Mouse (Mus musculus): ENCODE results near the gene Sds. TPM values are rescaled to one million over a fixed set of nuclear protein-coding genes. Genes with fewer than 3 reads are reported as not detected.

Gene Sds
- not detected for total RNA-seq (2021)
- long read RNA-seq, experiment 1: 0 reads
- long read RNA-seq, experiment 2: 0 reads

- DNase-seq: no peak
Measured at GRCm38 (mm10) chr5:120476296-120476695, at the start of gene Sds. Gene Sds, plus strand, starts transcription at chr5:120476526.

- DNase-seq: no peak
Measured at GRCm38 (mm10) chr5:120426572-120426971, 49.8 kb upstream of the Sds start.

GRCm38 (mm10) chr5:120427451-120427938 is 48.8 kb upstream of the Sds start:
- no peak for DNase-seq

- no peak for DNase-seq
Measured at GRCm38 (mm10) chr5:120428189-120428838, 48.0 kb upstream of the Sds start.

- DNase-seq: no peak
Measured at GRCm38 (mm10) chr5:120428990-120429389, 47.3 kb upstream of the Sds start.

GRCm38 (mm10) chr5:120429692-120430091 is 46.6 kb upstream of the Sds start:
- DNase-seq: no peak

GRCm38 (mm10) chr5:120431001-120431583 is 45.2 kb upstream of the Sds start:
- no peak for DNase-seq

- DNase-seq: no peak
Measured at GRCm38 (mm10) chr5:120431649-120432485, 44.5 kb upstream of the Sds start, which contains the start of gene Lhx5. Gene Lhx5, plus strand, starts transcription at chr5:120431699.

- no peak for DNase-seq
Measured at GRCm38 (mm10) chr5:120432486-120433015, 43.8 kb upstream of the Sds start.

GRCm38 (mm10) chr5:120433135-120433760 is 43.1 kb upstream of the Sds start:
- DNase-seq: no peak

GRCm38 (mm10) chr5:120434231-120434735 is 42.0 kb upstream of the Sds start:
- DNase-seq: no peak

GRCm38 (mm10) chr5:120435006-120435681 is 41.2 kb upstream of the Sds start:
- no peak for DNase-seq

- no peak for DNase-seq
Measured at GRCm38 (mm10) chr5:120435731-120436501, 40.4 kb upstream of the Sds start.

- no peak for DNase-seq
Measured at GRCm38 (mm10) chr5:120436885-120437495, 39.3 kb upstream of the Sds start.

GRCm38 (mm10) chr5:120437539-120437938 is 38.8 kb upstream of the Sds start:
- no peak for DNase-seq

GRCm38 (mm10) chr5:120437986-120438385 is 38.3 kb upstream of the Sds start:
- no peak for DNase-seq

GRCm38 (mm10) chr5:120438469-120438868 is 37.9 kb upstream of the Sds start:
- DNase-seq: no peak

- DNase-seq: no peak
Measured at GRCm38 (mm10) chr5:120438991-120439710, 37.2 kb upstream of the Sds start.

Measured in gastrocnemius, postnatal 25 days (tissue).